Mouse (Mus musculus): ENCODE data around the gene Ptpn22.

DNA sequence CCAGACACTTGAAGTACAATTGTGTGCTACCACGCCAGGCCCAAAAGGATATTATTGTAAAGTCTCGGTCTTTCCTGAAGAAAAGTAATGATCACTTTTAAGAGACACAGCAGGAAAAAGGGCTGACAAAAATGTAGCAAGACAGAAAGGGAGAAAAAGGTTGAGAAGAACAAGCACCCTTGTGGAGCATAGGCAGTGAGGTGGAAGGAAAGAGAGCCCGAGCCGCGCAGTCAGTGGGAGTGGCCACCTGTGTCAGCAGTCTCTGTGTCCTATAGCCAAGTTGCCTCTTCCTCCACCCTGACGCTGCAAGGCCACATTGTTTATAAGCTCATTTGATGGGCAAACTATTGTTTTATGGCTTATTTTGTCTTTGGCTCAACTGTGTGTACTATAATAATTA lies 67.9 kb downstream of the Ptpn22 start:
- TF ChIP-seq CTCF (IDR thresholded peaks at IDR 0.05; ENCODE audit: control insufficient read depth, insufficient read depth, insufficient replicate concordance, low read depth, low read length), result no peak
- TF ChIP-seq POLR2A (IDR thresholded peaks at IDR 0.05; ENCODE audit: control insufficient read depth, low read depth, low read length), result no peak

Data from testis, adult 2 months (tissue).